11 mouse cellular contexts compared by ENCODE assay signal in the genomic region with DNA sequence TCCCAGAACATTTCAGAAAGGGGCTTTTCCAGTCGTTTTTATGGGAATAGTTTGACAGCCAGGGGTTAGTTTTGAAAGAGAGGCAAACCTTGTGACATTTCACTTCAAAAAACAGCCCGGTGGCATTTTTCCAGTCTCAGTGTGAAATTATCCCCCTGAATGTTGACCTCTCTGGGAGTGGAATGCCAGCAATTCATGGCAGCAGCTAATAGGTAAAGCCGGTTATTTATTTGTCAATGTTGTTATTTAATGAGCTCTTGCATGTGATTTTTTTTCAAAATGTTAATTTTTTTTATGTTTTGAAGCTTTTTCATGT. TPM values are rescaled to one million over a fixed set of nuclear protein-coding genes. Genes with fewer than 3 reads are reported as not detected.
A peak's percentile ranks its signal among the peaks of the same experiment; 100 is the strongest.
DNase-seq lines count a peak whose midpoint lies in the region; ATAC-seq lines count a peak whose summit lies in the region.
"Had no signal": no experiment of that assay in that cellular context is flagged by ENCODE, and none has a peak within 500 bp of the region (broad histone marks: within the 10 kb centered on the region; RNA-seq: fewer than 3 reads in every experiment).

No protein-coding gene starts in this region.

- H3K9me3 ChIP-seq in heart, embryonic 16.5 days (replicated peaks; ENCODE audit: control insufficient read depth, low read length), result no peaks in the 10 kb centered on the region
- no peaks in the 10 kb centered on the region for H3K9me3 ChIP-seq in forebrain, embryonic 12.5 days
- no peaks in the 10 kb centered on the region for H3K9me3 ChIP-seq in midbrain, embryonic 15.5 days

- no peak for ATAC-seq in heart, embryonic 16.5 days (replicated peaks; ENCODE audit: extremely low read depth, insufficient read depth, low FRiP score)
- no peak for ATAC-seq in forebrain, embryonic 12.5 days (ENCODE audit: low FRiP score)
- ATAC-seq in midbrain, embryonic 15.5 days (replicated peaks), result no peak

- WGBS in heart, embryonic 16.5 days, result 25% methylated on average over 3 of the region's 3 CpGs
- WGBS in forebrain, embryonic 12.5 days, result 18% methylated on average over 3 of the region's 3 CpGs
- WGBS in midbrain, embryonic 15.5 days, result 18% methylated on average over 3 of the region's 3 CpGs

- no peaks in the 10 kb centered on the region for H3K27me3 ChIP-seq in heart, embryonic 16.5 days (ENCODE audit: control insufficient read depth, insufficient read depth, low read length)
- no peaks in the 10 kb centered on the region; the same call in 1 of the 2 replicates for H3K27me3 ChIP-seq in forebrain, embryonic 12.5 days
- H3K27me3 ChIP-seq in midbrain, embryonic 15.5 days (replicated peaks), result 0 out of 2 replicates have a peak, but pooled peaks cover 6% of the 10 kb centered on the region

- H3K4me1 ChIP-seq in heart, embryonic 16.5 days (ENCODE audit: control insufficient read depth, insufficient read depth, low read length), result peaks cover 5% of the 10 kb centered on the region
- peaks cover 17% of the 10 kb centered on the region for H3K4me1 ChIP-seq in forebrain, embryonic 12.5 days
- peaks cover 18% of the 10 kb centered on the region for H3K4me1 ChIP-seq in midbrain, embryonic 15.5 days

- H3K4me2 ChIP-seq in heart, embryonic 16.5 days (ENCODE audit: low read depth, low read length), result peak overlapping the region; percentile 84
- peak overlapping the region; percentile 62; the same call in 1 of the 2 replicates for H3K4me2 ChIP-seq in forebrain, embryonic 12.5 days
- peak overlapping the region; percentile 96 for H3K4me2 ChIP-seq in midbrain, embryonic 15.5 days

- peak overlapping the region; percentile 62 for H3K4me3 ChIP-seq in heart, embryonic 16.5 days (ENCODE audit: low read length)
- H3K4me3 ChIP-seq in forebrain, embryonic 12.5 days (replicated peaks), result no peak overlapping the region
- peak overlapping the region; percentile 52 for H3K4me3 ChIP-seq in midbrain, embryonic 15.5 days

- no peaks in the 10 kb centered on the region for H3K36me3 ChIP-seq in heart, embryonic 16.5 days (ENCODE audit: control insufficient read depth, insufficient read depth)
- H3K36me3 ChIP-seq in forebrain, embryonic 12.5 days (replicated peaks), result no peaks in the 10 kb centered on the region
- H3K36me3 ChIP-seq in midbrain, embryonic 15.5 days (replicated peaks), result no peaks in the 10 kb centered on the region

- H3K27ac ChIP-seq in heart, embryonic 16.5 days (ENCODE audit: low read length), result no peak overlapping the region
- no peak overlapping the region for H3K27ac ChIP-seq in forebrain, embryonic 12.5 days
- H3K27ac ChIP-seq in midbrain, embryonic 15.5 days, result no peak overlapping the region

- DNase-seq in heart, adult 18-20 months, result no peak
- peak; percentile 58 for DNase-seq in kidney, adult 9 months
- DNase-seq in thymus, postnatal 14 days, result no peak
- no peak for DNase-seq in layer of hippocampus, postnatal 36 days
- DNase-seq in left cerebral cortex, adult 18-20 months (ENCODE audit: low spot score in 2 of 2), result no peak

- H3K9ac ChIP-seq in heart, embryonic 16.5 days (ENCODE audit: low read length), result no peak overlapping the region
- H3K9ac ChIP-seq in forebrain, embryonic 12.5 days, result no peak overlapping the region
- H3K9ac ChIP-seq in midbrain, embryonic 15.5 days, result no peak overlapping the region
- H3K9ac ChIP-seq: liver, postnatal 0 days had no signal

RNA-seq across cellular contexts. Expression of a gene that starts 3.8 kb away (rescaled TPM):
- 0.90 and 1.2 TPM in 2 replicates for polyA plus RNA-seq in heart, embryonic 16.5 days (2015; fragmentation: Nextera tagmentation; extraction: Ambion mirVana)
- under 1 TPM; 0.37 to 0.41 TPM for total RNA-seq in heart, adult 18-20 months (2021)
- polyA plus RNA-seq in forebrain, embryonic 12.5 days (2016; fragmentation: Nextera tagmentation; extraction: Ambion mirVana), result 4.1 and 5.5 TPM in 2 replicates
- polyA plus RNA-seq in midbrain, embryonic 15.5 days (2015; fragmentation: Nextera tagmentation; extraction: Ambion mirVana), result 6.8 and 8.1 TPM in 2 replicates
- total RNA-seq in layer of hippocampus, postnatal 36 days (2021), result 1 to 10 TPM; 2.6 to 5.1 TPM
- total RNA-seq in left cerebral cortex, adult 18-20 months (2021), result 1 to 10 TPM; 1.1 to 1.4 TPM
- total RNA-seq: common myeloid progenitor, adult 5-6 weeks; hematopoietic stem cell, adult 5-6 weeks had no signal
